Mouse (Mus musculus) gastrocnemius, adult 18-20 months (tissue): Measurements from ENCODE around the gene Kcna2. TPM values are rescaled to one million over a fixed set of nuclear protein-coding genes. Genes with fewer than 3 reads are reported as not detected.

Source experiments
- DNase-seq: peaks from one replicate; pipeline ENCODE4 v3.0.0; 2021; ENCODE audit warnings: low spot score
- total RNA-seq, 2 experiments: library from RNA; stranded (reverse); gene quantifications; 2 replicates each; pipeline ENCODE4 v1.2.3; 2021

Gene Kcna2
- total RNA-seq, 2 experiments from 2014 or later: 1.6 to 1.7 TPM

DNA sequence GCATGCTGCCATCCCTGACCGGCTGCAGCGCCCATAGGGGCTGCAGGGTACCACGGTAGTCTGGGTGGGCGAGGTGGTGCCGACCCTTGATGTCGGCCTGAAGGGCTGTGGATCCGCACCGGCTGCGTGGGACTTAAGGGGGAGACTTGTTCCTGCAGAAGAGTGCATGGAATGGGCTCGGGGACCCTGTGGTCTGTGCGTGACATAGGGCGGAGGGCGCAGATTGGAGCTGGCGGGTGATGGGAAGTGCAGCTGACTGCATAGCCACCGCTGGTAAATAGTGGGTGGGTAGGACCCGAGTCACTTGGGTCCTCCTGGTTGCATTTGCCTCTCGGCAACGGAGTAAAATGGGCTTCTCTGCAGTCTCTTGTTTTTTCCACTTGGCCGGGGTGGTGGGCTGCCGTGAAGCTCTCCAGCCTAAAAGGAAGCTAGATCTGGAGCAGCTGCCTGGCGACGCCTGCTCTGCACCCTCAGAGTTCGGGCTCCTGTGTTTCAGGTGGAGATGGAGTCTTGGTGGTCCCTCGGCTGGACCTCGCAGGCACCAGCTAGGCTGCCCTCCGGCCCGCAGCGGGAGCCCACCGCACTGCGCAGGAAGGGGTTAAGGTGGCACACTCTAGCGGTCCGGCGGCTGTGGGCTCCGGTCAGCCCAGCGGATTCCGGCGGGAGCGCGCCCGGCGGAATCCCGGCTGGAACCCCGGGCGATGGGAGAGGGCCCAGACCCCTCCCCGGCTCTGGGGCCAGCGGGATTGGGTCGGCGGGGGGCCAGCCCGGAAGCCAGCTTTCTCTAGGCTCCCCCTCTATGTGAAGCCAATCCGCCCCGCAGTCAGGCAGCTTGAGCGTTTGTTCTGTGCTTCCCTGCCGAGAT, 1.1 kb downstream of the Kcna2 start:
- DNase-seq: peak; percentile 45

DNA sequence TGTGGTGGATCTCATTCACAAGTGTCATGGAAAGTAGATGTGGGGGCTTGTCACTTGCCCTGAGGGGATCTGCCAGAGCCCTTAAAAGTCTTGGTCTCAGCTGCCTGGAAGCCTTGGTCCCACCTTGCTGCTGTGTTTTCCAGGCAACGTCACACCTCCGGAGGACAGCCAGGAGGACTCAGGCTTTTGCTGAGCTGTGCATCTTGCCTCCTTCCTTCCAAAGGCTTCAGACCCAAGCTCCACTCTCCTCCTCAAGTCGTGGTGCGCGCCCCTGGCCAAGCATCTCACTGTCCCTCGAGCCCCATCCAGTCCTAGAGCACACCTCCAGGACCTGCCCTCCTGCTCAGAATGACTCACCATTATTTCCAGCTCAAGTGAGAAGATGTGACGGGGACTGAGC, 2.1 kb downstream of the Kcna2 start:
- DNase-seq: no peak

DNA sequence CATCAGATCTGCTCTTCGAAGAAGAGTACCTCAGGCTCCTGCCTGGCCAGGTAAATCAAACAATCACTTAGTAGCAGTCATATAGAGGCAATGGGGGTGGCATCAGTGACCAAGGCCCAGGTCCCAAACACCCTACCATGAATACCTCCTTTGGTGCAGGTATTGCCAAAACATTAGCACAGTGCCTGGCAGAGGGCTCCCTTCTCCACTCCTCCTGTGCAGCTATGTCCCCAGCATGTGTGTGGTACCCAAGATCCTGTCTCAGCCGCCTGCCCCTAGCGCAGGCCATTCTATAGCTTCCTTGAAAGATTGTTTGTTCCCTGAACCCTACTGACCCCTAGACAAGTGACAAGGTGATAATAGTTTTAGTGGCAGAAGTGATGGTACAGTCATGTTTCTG, 2.5 kb downstream of the Kcna2 start:
- no peak for DNase-seq

DNA sequence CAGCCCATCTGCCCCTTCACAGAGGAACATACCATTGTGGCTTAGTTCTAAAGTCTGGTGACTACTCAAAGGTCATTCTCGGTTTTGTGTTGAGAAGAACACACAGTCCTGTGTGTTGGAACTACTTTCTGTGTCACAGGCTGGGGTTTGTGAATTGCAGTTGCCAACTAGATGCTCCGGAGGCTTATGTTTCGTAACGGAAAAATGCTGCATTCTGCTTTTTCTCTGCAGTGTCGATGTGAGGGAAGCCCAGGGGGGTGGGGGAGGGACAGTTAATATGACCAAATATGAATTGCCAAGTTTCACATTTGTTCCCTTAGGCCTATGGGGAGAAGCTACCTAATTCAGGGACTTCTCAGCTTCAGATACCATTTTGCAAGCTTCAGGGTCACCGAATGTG, 5.0 kb downstream of the Kcna2 start:
- DNase-seq: no peak

DNA sequence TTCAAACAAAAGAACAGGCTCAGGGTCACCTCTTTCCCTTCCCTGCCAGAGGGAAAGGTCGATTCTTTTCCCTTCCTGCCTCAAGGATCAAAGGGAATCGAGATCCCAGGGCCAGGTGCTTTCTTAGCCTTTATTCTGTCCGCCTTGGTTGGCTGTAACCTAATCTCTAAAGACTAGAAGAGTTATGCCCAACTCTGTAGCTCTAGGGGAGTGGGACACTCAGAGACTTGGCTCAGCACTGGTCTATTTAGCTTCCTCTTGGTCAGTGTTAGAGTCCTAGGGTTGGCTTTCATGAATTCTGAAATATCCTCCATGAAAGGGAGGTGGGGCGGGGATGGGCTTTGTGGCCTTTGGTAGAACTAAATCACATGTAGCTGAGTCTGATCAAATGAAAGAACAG, 11.6 kb downstream of the Kcna2 start:
- no peak for DNase-seq

DNA sequence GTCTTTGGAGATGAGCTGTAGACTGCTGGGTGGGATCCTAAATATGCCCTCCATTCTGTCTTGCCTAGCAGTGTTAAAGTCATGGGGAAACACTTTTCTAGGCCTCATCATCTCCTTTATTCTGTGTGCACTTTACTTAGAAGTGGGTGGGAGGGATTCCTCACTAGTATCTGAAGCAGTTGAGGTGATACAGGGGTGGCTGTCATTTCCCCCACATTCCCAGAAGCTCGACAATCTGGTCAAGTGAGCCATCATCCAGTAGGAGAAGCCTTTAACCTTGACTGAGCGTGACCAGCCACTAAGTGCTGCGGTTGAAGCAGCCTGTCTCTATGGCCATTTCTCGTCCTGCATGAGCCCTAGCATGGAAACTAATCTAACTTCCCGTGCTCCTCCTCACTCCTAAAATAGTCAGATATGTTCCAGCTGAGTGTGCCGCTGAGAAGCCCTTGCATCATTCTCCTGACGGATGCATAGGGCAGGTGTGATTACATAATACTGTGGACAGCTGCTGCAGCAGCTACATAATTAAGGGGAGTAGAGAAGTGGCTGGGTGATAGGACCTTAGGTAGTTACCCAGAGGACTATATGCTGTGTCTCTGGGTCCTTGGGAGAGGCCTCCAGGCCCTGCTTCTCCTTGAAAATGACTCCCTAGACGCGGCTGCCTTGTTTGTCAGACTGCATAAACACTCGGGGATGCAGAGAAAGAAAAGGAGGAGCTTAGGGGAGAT, 12.2 kb downstream of the Kcna2 start:
- no peak for DNase-seq

DNA sequence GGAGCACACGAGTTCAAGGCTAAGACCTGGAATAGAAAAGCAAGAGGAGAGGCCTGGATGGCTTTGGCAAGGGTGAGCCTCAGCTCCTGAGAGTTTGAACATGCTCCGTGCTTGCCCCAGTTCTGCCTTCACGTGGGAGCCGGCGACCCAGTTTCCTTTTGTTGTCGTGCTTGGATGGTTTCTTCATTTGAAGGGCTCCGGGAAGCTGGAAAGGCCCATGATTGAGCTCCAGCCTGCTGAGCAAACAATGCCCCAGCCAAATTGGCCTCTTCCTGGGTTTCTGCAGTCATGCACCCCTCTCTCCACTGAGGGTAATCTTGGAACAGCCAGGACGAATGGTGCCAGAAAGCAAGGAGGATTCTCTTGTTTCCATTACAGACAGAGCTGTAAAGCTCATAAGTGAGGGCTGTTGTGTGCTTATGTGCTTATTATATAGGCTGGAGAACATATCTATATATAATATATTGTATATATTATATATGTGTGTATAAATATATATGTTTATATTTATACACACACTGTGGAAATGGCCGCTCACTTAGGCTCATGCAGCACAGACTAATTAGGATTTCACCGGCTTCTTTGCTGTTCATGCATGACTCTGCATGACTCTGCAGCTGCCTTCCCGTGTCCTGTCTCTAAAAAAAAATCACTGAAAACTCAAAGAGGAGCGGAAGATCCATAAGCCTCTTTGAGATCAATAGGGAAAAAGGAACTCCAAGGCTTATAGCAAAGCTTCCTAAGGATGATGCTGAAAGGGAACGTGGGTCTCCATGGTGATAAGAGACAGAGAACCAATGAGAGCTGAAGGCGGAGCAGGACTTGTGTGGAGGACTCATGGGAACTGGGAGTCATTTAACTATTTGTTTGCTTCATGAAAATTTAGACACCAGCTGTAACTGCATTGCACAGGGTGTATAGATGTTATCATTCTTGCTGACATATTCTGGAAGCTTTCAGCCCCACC, 13.1 kb downstream of the Kcna2 start:
- peak; percentile 65 for DNase-seq

DNA sequence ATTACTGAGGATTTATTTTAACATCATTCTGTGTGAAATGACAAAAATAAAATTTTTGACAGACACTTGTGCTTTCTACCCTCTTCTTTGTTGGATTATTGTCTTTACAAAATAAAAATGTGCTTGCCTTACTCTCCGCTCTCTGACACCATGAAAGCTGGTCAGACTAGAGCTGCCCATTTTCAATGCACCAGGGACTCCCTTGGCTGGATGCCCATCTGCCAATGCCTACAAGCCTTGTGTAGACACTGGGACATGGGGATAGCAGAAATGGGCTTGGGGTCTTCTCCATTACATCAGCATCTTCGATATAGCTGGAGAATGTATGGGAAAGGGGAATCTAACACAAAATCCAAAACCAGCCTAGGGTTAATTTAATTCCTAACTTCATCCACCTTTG, 14.0 kb downstream of the Kcna2 start:
- DNase-seq: no peak

DNA sequence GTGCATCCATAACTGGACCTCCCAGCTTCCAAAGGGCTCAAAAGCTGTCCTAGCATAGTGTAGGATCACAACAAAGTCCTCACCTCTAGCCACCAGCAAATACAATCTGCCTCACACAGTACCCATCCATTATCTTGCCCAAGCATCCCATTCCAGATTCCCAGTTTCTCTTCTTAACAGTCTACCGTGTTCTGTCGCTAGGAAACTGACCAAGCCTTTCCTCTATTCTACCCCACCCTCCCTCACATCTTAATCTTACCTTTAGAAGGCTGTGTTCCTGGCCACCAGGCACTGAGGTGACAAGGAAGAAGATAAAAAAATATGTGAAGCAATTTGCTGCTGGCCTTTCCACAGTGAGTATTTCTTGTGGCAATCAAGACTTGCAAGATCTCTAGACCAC, 14.8 kb downstream of the Kcna2 start:
- no peak for DNase-seq

DNA sequence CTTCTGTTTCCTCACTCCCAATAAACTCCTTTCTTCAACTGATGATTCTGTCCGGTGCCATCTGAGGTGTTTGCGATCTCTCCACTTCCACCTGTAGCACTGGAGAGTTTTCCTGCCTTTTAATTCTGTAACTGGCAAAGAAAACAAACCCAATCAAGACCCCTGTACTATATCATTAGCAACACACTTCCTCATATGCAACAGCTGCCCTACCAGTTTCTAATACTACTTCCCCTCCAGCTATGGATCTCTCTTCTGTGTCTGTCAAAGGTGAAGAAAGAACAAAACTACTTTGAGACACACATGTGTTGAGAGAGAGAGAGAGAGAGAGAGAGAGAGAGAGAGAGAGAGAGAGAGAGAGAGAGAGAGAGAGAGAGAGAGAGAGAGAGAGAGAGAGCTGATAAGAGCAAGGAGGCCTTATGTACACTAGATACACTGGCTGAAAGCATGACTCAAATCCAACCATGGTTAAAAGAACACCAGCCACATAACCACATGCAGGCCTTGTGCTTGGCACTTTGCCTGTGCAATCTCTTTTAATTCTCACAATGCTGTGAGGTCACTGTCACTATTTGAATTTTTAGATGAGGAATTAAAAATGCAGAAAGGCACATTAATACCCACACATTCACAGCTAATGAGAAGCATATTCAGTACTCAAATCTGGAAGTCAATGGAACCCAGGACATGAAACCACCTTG, 19.1 kb downstream of the Kcna2 start:
- DNase-seq: no peak

DNA sequence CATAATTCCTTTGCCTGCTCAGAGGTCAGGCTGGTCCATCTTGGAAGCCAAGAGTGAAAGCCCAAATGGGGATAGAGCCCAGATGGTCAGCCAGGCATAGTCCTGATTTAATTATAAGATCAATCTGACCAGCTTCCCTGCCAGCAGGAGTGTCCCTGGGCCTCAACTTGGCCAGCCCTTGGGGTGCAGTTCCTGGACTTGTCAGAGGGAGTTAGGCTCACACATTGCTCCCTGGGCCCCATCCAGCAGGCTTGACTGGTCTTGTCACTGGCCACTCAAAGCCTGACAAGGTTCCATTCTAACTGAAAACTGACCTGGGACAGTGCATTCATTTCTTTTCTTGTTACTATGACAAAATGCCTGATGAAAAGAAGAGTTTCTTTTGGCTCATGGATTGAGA, 21.4 kb downstream of the Kcna2 start:
- DNase-seq: no peak

DNA sequence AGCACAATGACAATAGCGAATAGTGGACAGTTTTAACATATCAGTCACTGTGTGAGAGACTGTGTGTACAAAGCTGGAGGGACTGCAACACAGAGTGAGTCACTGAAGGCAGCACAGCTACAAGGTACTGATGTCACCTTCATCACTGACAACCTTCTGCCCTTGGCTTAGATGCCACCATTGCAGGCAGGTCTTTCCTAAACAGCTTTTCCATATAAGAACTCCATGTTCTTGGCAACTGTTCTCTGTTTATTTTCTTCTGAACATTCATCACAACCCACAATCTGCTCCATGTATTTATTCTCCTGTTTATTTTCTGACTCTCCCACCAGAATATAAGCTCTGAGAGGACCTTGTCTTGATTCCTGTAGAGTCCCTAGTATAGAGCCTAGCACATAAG, 26.7 kb downstream of the Kcna2 start:
- DNase-seq: no peak

DNA sequence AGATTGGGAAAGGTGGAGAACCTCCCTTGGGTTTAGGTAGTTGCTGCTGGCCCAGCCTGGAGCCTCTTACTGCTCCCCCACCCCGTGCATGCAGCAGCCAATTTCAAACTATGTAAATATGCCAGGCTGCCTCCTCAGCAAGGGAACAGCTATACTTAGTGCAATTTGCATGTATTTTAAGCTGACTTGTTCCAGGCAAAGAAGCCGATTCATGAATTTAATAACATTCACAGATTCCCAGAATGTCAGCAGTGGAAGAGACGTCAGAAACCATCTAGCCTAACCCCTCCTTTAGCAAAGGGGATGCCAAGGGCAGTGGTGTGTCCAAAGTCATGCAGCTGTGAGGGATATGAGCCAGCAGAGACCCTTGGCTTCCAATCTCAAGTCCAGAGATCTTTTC, 27.5 kb downstream of the Kcna2 start:
- DNase-seq: no peak

DNA sequence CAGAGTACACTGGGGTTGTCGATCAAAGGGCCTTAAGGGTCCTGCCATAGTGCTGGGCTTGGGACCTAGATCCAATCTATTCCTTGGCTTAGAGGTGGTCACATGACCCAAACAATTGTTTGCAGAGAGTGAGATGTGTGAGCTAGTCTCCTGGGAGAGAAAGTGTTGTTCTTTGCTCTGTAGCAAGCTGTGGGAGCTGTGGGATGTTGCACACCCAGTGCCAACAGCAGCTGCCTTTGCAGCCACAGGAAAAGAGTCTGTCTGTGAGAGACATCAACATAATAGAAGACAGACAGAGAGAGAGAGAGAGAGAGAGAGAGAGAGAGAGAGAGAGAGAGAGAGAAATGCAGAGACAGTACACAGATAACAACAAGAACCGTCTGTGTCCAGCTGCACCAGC, 28.3 kb downstream of the Kcna2 start:
- no peak for DNase-seq

DNA sequence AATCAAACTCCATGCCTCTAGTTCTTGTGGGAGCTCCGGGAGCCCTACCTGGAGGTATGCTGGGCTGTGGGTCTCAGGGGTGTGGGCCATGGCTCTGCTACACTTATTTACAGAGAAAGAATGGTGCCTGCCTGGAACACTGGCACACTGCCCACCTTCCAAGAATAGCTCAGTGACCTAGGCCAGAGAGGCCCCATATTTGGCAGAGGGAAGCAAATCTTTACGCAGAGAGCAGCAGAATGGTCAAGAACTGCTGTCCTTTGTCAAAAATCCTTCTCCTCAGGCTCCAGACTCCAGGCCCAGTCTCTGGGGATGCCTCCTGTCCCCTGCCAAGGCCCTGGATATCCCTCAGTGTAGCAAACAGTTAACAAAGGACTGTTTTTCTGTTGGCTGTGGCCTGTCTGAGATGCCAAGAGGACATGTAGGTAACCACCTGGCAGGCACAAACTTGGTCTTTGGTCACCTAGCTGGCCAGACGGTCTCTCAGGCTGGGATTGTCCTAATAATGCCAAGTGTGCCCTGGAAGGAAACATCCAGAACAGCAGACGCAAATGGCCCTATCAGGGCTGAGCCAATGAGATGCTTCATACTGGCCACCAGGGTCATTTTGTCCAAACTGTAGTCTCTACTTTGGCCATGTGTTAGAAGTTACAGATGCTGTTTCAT, 29.8 kb downstream of the Kcna2 start:
- DNase-seq: peak; percentile 82

DNA sequence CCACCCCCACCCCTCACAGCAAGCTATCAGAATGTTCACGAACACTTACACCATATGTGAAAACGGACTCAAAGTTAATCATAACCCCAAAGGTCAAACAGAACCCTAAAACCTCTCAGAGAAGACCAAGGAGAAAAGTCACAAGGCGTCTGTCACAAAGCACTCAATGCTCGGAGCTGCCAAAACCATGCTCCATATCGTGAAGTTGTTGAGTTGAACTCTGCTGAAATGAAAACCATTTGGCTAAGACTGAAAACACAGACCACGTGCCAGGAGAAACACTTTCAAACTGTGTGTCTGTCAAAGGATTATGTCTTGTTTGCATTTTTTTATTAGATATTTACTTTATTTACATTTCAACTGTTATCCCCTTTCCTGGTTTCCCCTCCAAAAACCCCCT, 30.9 kb downstream of the Kcna2 start:
- DNase-seq: no peak

DNA sequence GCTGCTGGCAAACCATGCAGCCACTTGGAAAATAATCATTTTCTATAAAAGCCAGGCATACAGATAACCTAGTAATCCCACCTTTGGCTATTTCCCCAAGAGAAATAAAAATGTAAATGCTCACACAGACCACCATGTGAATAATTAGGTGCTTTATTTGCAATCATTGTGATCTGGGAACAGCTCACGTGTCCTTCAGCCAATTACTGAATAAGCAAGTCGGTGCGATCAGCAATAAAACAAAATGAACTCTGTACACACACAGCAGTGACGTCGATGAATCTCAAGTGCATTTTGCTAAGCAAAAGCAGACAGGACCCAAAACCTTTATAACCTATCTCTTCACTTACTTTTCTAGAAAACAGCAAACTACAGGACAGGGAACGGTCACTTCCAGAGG, 31.7 kb downstream of the Kcna2 start:
- DNase-seq: no peak

DNA sequence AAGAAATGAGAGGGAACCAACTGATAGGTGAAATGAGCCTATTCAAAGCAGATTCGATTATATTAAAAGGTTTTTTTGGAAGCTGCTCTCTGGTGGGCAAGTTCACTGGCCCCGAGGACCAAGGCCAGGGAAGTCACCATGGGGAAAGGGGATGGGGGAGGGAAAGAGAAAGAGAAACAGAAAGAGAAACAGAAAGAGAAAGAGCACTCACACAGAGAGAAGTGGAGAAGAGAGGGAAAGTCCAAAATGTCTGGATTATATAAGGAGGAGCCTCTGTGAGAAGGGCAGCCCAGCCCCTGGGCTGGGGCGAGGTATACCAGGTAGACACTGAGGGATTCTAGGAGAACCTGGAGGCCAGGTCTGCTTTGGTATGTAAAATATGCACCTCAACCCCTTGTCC, 33.5 kb downstream of the Kcna2 start:
- DNase-seq: no peak

DNA sequence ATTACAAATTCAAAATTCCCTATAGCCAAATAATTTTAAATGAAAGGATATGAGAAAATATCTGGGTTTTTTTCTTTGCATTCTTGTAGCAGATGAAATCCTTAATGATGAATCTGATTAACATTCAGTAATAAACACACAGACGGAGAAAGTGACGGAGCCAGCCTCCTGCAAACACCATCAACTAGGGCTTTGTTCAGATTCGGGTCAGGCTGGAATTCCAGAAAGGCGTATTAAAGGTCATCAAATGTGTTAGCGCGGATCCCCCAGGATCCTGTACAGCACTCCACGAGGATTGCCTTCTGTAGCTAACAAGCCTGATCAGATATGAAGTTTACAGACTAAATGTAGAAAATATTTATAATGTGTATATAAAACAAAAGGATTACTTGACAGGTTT, 46.2 kb downstream of the Kcna2 start:
- no peak for DNase-seq

DNA sequence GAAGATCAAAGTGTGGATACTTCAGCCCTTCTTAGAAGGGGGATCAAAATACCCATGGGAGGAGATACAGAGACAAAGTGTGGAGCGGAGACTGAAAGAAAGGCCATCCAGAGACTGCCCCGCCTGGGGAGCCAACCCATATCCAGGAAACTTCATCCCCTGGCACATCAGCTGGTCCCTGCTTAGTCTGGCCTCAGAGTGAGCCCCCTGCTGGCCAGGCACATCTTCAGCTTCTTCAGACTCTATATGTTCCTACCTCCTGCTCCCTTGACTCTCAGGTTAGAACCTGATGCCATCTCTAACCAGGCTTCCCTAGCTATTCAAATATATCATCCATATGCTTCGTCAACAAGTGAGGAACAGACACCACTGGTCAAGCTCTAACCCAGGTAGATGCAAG, 48.1 kb downstream of the Kcna2 start:
- peak; percentile 53 for DNase-seq

DNA sequence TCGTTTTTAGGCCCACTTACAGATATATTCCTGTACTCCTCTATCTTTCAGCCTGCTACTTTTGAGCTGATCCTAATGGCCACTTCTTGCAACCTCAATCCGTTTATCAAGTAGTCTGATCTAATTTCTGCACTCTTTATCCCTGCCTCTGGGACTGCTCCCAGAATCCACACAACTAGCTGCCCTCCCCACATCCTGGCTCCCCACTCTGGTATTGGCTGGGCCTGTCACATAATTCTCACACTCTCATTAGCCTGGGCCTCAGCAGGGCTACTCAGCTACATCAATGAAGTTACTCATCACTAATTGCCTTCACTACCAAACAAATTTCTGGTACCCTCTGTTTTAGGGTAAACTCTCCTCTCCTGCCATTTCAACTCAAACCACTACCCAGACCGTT, 49.5 kb downstream of the Kcna2 start:
- DNase-seq: no peak
